Comparison of ENCODE assay signal across 8 mouse cellular contexts in genomic region chr6:122801801-122802514, GRCm38 (mm10). TPM values are rescaled to one million over a fixed set of nuclear protein-coding genes. Genes with fewer than 3 reads are reported as not detected.
DNase-seq lines count a peak whose midpoint lies in the region; ATAC-seq and TF ChIP-seq lines count a peak whose summit lies in the region.

No protein-coding gene starts in this region.

- ATAC-seq in erythroid progenitor cell, adult 5-6 weeks (replicated peaks; ENCODE audit: low FRiP score, poor library complexity, severe bottlenecking), result peak; percentile 68
- peak; percentile 76 for ATAC-seq in hindbrain, embryonic 11.5 days (ENCODE audit: low FRiP score)
- ATAC-seq in limb, embryonic 14.5 days (ENCODE audit: low FRiP score, low read depth), result peak; percentile 23; the same call in 1 of the 2 replicates
- peak; percentile 27; the same call in 1 of the 2 replicates for ATAC-seq in monocyte, adult 5-6 weeks (replicated peaks; ENCODE audit: insufficient number of reproducible peaks, low FRiP score, low TSS enrichment, poor library complexity, severe bottlenecking)

- WGBS in hindbrain, embryonic 11.5 days, result 2% methylated on average over 34 of the region's 34 CpGs
- 2% methylated on average over 34 of the region's 34 CpGs for WGBS in limb, embryonic 14.5 days
- WGBS in thymus, adult 2 months, result 5% methylated on average over 34 of the region's 34 CpGs

- peak; percentile 43 to 65 for DNase-seq in heart, adult 18-20 months
- no peak for DNase-seq in heart, postnatal 25 days (ENCODE audit: low spot score)
- DNase-seq in brain, embryonic 14.5 days (ENCODE audit: low read depth), result peak; percentile 71
- peak; percentile 64 for DNase-seq in hindbrain, embryonic 11.5 days (ENCODE audit: low spot score)
- DNase-seq in limb, embryonic 14.5 days (ENCODE audit: low spot score), result peak; percentile 21
- peak; percentile 57 for DNase-seq in thymus, adult 2 months

- peak overlapping the region; percentile 63 for H3K9ac ChIP-seq in hindbrain, embryonic 11.5 days (ENCODE audit: low read depth, low read length)
- peak overlapping the region; percentile 66 for H3K9ac ChIP-seq in limb, embryonic 14.5 days (ENCODE audit: low read depth, low read length, severe bottlenecking)

- peaks cover 5% of the 10 kb centered on the region; the same call in 1 of the 2 replicates for H3K27me3 ChIP-seq in hindbrain, embryonic 11.5 days (ENCODE audit: control insufficient read depth, insufficient read depth, low read length)
- H3K27me3 ChIP-seq in limb, embryonic 14.5 days (ENCODE audit: control insufficient read depth, insufficient read depth, low read length), result no peaks in the 10 kb centered on the region
- H3K27me3 ChIP-seq in thymus, adult 2 months (ENCODE audit: control insufficient read depth, insufficient read depth, low read length), result no peaks in the 10 kb centered on the region

- no peak overlapping the region for H3K27ac ChIP-seq in hindbrain, embryonic 11.5 days (ENCODE audit: low read depth, low read length)
- 0 out of 2 replicates have a peak overlapping the region, but pooled peaks have one; percentile 39 for H3K27ac ChIP-seq in limb, embryonic 14.5 days (replicated peaks; ENCODE audit: low read depth, low read length)
- H3K27ac ChIP-seq in thymus, adult 2 months (ENCODE audit: control insufficient read depth, insufficient read depth, low read length), result peak overlapping the region; percentile 14; the same call in 1 of the 2 replicates

- intact Hi-C loops in heart, postnatal 25 days (cut with DNase I), result loop anchor here (5.0 kb wide), 1 partner anchor 35 kb away; no protein-coding TSS in a partner anchor

- H3K4me2 ChIP-seq in hindbrain, embryonic 11.5 days (replicated peaks; ENCODE audit: low read depth, low read length), result peak overlapping the region; percentile 93
- H3K4me2 ChIP-seq in limb, embryonic 14.5 days (replicated peaks; ENCODE audit: low read depth, low read length, severe bottlenecking), result peak overlapping the region; percentile 72

- H3K36me3 ChIP-seq in hindbrain, embryonic 11.5 days (ENCODE audit: control insufficient read depth, insufficient read depth, low read length), result no peaks in the 10 kb centered on the region
- no peaks in the 10 kb centered on the region for H3K36me3 ChIP-seq in limb, embryonic 14.5 days (ENCODE audit: control insufficient read depth, insufficient read depth, low read length)
- H3K36me3 ChIP-seq in thymus, adult 2 months (ENCODE audit: control insufficient read depth, insufficient read depth, low read length), result no peaks in the 10 kb centered on the region

- no peak for TF ChIP-seq CTCF in brain, embryonic 14.5 days (IDR thresholded peaks at IDR 0.05; ENCODE audit: borderline replicate concordance, extremely low read depth, insufficient read depth, insufficient read length)
- 0 out of 2 replicates have a peak, but pooled peaks have one; percentile 35 for TF ChIP-seq CTCF in thymus, adult 2 months (IDR thresholded peaks at IDR 0.05; ENCODE audit: borderline replicate concordance, control insufficient read depth, extremely low read depth, insufficient read depth, low read length, poor library complexity)

- H3K4me1 ChIP-seq in hindbrain, embryonic 11.5 days (replicated peaks; ENCODE audit: control insufficient read depth, insufficient read depth, low read length), result no peaks in the 10 kb centered on the region
- H3K4me1 ChIP-seq in limb, embryonic 14.5 days (ENCODE audit: control insufficient read depth, insufficient read depth, low read length), result peaks cover 5% of the 10 kb centered on the region
- peaks cover 11% of the 10 kb centered on the region for H3K4me1 ChIP-seq in thymus, adult 2 months (replicated peaks; ENCODE audit: control insufficient read depth, insufficient read depth, low read length)

- H3K4me3 ChIP-seq in hindbrain, embryonic 11.5 days (ENCODE audit: low read depth, low read length), result peak overlapping the region; percentile 43
- H3K4me3 ChIP-seq in limb, embryonic 14.5 days (replicated peaks; ENCODE audit: low read length), result peak overlapping the region; percentile 46
- H3K4me3 ChIP-seq in thymus, adult 2 months (ENCODE audit: control insufficient read depth, insufficient read depth, low read length), result peak overlapping the region; percentile 94

- TF ChIP-seq POLR2A in brain, embryonic 14.5 days (IDR thresholded peaks at IDR 0.05; ENCODE audit: borderline replicate concordance, extremely low read depth, insufficient read depth, insufficient read length, poor library complexity, severe bottlenecking), result no peak
- TF ChIP-seq POLR2A in limb, embryonic 14.5 days (IDR thresholded peaks at IDR 0.05; ENCODE audit: borderline replicate concordance, extremely low read depth, insufficient read depth, insufficient read length), result no peak
- peak; percentile 42; the same call in 1 of the 2 replicates for TF ChIP-seq POLR2A in thymus, adult 2 months (IDR thresholded peaks at IDR 0.05; ENCODE audit: control insufficient read depth, extremely low read depth, insufficient read depth, low read length, poor library complexity)

- no peaks in the 10 kb centered on the region for H3K9me3 ChIP-seq in hindbrain, embryonic 11.5 days (ENCODE audit: control insufficient read depth, low read length)
- no peaks in the 10 kb centered on the region for H3K9me3 ChIP-seq in limb, embryonic 14.5 days (ENCODE audit: control insufficient read depth, low read length)

RNA-seq across cellular contexts. Expression of gene Slc2a3, which starts 0.5 kb away (rescaled TPM):
- total RNA-seq in heart, adult 18-20 months (2021), result 1 to 10 TPM; 2.7 to 3.5 TPM
- total RNA-seq in heart, postnatal 25 days (2021), result 1 to 10 TPM; 1.8 to 2.2 TPM
- 25.9 and 36.3 TPM in 2 replicates for polyA plus RNA-seq in brain, embryonic 14.5 days (2012; rRNA removed)
- 9.4 and 13.4 TPM in 2 replicates for total RNA-seq in erythroid progenitor cell, adult 5-6 weeks (2015; ENCODE audit: low replicate concordance)
- total RNA-seq in erythroid progenitor cell, adult 5-6 weeks (2017; ENCODE audit: low replicate concordance), result 9.4 and 10.8 TPM in 2 replicates
- polyA plus RNA-seq in hindbrain, embryonic 11.5 days (2014; fragmentation: Nextera tagmentation; extraction: Ambion mirVana), result 23.5 and 29.2 TPM in 2 replicates
- polyA plus RNA-seq in limb, embryonic 14.5 days (2012; rRNA removed), result 46.5 and 48.2 TPM in 2 replicates
- 71.6 and 78.8 TPM in 2 replicates for polyA plus RNA-seq in limb, embryonic 14.5 days (2014; fragmentation: Nextera tagmentation; extraction: Ambion mirVana)
- 57.5 to 73.6 TPM (median 60.1 TPM) in 3 replicates for total RNA-seq in monocyte, adult 5-6 weeks (2017)
- polyA plus RNA-seq in thymus, adult 2 months (2012; rRNA removed), result 11.7 and 12.8 TPM in 2 replicates

RNA-seq across cellular contexts. Expression of gene Foxj2, which starts 17.8 kb away (rescaled TPM):
- 10 to 100 TPM; 31.7 to 33.5 TPM for total RNA-seq in heart, adult 18-20 months (2021)
- total RNA-seq in heart, postnatal 25 days (2021), result 10 to 100 TPM; 31.8 to 37.0 TPM
- polyA plus RNA-seq in brain, embryonic 14.5 days (2012; rRNA removed), result 5.9 and 12.5 TPM in 2 replicates
- total RNA-seq in erythroid progenitor cell, adult 5-6 weeks (2015; ENCODE audit: low replicate concordance), result 9.4 and 17.6 TPM in 2 replicates
- 5.2 and 9.2 TPM in 2 replicates for total RNA-seq in erythroid progenitor cell, adult 5-6 weeks (2017; ENCODE audit: low replicate concordance)
- 3.0 and 4.0 TPM in 2 replicates for polyA plus RNA-seq in hindbrain, embryonic 11.5 days (2014; fragmentation: Nextera tagmentation; extraction: Ambion mirVana)
- polyA plus RNA-seq in limb, embryonic 14.5 days (2012; rRNA removed), result 13.4 and 15.1 TPM in 2 replicates
- polyA plus RNA-seq in limb, embryonic 14.5 days (2014; fragmentation: Nextera tagmentation; extraction: Ambion mirVana), result 9.3 and 11.8 TPM in 2 replicates
- 17.1 to 28.8 TPM (median 25.1 TPM) in 3 replicates for total RNA-seq in monocyte, adult 5-6 weeks (2017)
- polyA plus RNA-seq in thymus, adult 2 months (2012; rRNA removed), result 20.2 and 22.5 TPM in 2 replicates

RNA-seq across cellular contexts. Expression of gene C3ar1, which starts 54.0 kb away (rescaled TPM):
- total RNA-seq in heart, adult 18-20 months (2021), result 1 to 10 TPM; 1.3 to 1.6 TPM
- total RNA-seq in heart, postnatal 25 days (2021), result 1 to 10 TPM; 2.9 to 3.3 TPM
- polyA plus RNA-seq in brain, embryonic 14.5 days (2012; rRNA removed), result 1.3 TPM in 2 replicates
- 1.3 and 1.4 TPM in 2 replicates for total RNA-seq in erythroid progenitor cell, adult 5-6 weeks (2015; ENCODE audit: low replicate concordance)
- total RNA-seq in erythroid progenitor cell, adult 5-6 weeks (2017; ENCODE audit: low replicate concordance), result 0.26 TPM in 1 of 2 replicates, not detected in the other
- 1.8 and 2.0 TPM in 2 replicates for polyA plus RNA-seq in hindbrain, embryonic 11.5 days (2014; fragmentation: Nextera tagmentation; extraction: Ambion mirVana)
- 4.1 and 5.0 TPM in 2 replicates for polyA plus RNA-seq in limb, embryonic 14.5 days (2012; rRNA removed)
- 4.7 and 5.0 TPM in 2 replicates for polyA plus RNA-seq in limb, embryonic 14.5 days (2014; fragmentation: Nextera tagmentation; extraction: Ambion mirVana)
- total RNA-seq in monocyte, adult 5-6 weeks (2017), result 1.8 to 13.4 TPM (median 9.7 TPM) in 3 replicates
- polyA plus RNA-seq in thymus, adult 2 months (2012; rRNA removed), result 2.4 and 4.3 TPM in 2 replicates

Comparison
In these comparisons a context has a peak if more than half of its experiments do, and no peak if none do; other contexts are left out.
1. ATAC-seq: peak in every context shown above with its lines; median percentile 76 in hindbrain, embryonic 11.5 days; 68 in erythroid progenitor cell, adult 5-6 weeks; 27 in monocyte, adult 5-6 weeks; 23 in limb, embryonic 14.5 days.
2. H3K4me3 ChIP-seq: peak in every context shown above with its lines; median percentile 94 in thymus, adult 2 months; 46 in limb, embryonic 14.5 days; 43 in hindbrain, embryonic 11.5 days.